Mouse (Mus musculus) liver, adult 2 months (tissue): ENCODE results near the gene Gnb1.

Experiments
- CTCF ChIP-seq: fragments of 200-500 bp; IDR thresholded peaks from 2 replicates; pipeline ENCODE4 v1.5.1; 2011; ENCODE audit warnings: low read depth, low read length, control low read depth
- POLR2A ChIP-seq: fragments of 200-500 bp; IDR thresholded peaks from 2 replicates; pipeline ENCODE4 v1.6.1; 2011; ENCODE audit warnings: low read length, control low read depth; ENCODE audit not compliant: insufficient read depth; ENCODE audit errors: extremely low read depth

DNA sequence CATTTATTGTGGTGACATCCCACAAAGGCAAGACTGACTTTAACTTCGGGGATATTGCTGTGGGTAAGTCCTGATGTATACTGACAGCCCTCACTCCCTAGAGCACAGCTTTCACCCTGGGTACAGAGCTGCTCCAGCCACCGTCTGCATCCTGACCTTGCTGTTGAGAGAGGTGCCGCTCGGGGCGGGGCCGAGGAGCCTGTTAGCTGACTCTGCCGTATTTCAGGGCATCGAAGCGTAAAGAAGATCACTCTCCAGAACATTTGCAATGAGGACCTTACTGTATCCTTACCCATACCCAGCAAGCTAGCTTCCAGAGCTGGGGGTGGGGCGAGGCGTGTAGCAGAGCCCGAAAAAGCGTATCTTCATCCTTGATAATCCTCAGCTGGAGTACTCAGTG, 28.1 kb upstream of the Gnb1 start:
- TF ChIP-seq CTCF (no peak), POLR2A (no peak)
